Mouse (Mus musculus) erythroblast, embryonic 14.5 days (primary cell): ENCODE results near the gene Cul9.

Experiments
- GATA1 ChIP-seq: IDR thresholded peaks from 2 replicates; pipeline ENCODE4 v1.6.1; 2012; ENCODE audit warnings: low read length, inconsistent platforms, mixed read lengths
- TAL1 ChIP-seq: IDR thresholded peaks from 3 replicates; pipeline ENCODE4 v1.6.1; 2012; ENCODE audit warnings: low read length, inconsistent platforms, mixed read lengths

GRCm38 (mm10) chr17:46546995-46547394, 807 bp upstream of the Cul9 start:
- no peak for TF ChIP-seq TAL1
- no peak for TF ChIP-seq GATA1
